Mouse (Mus musculus) lung, embryonic 16.5 days (tissue): ENCODE results near the gene Epop. TPM values are rescaled to one million over a fixed set of nuclear protein-coding genes. Genes with fewer than 3 reads are reported as not detected.

Experiments used
- ATAC-seq: fragments of 200-750 bp; cut with Nextera tagmentation; 2 replicates; pipeline ENCODE4 v1.8.0; 2017; ENCODE audit warnings: low read depth, mild to moderate bottlenecking, moderate library complexity
- H3K27ac ChIP-seq: fragments of 300-500 bp; sonication (generic); 2 replicates; pipeline ENCODE4 v1.5.1; 2014; ENCODE audit warnings: mild to moderate bottlenecking, control low read depth, low read length
- H3K27me3 ChIP-seq: fragments of 300-500 bp; sonication (generic); 2 replicates; pipeline ENCODE4 v1.6.1; 2014; ENCODE audit warnings: low read depth, low read length, mixed read lengths; ENCODE audit not compliant: control insufficient read depth, insufficient read depth
- H3K36me3 ChIP-seq: fragments of 300-500 bp; sonication (generic); 2 replicates; pipeline ENCODE4 v1.6.1; 2014; ENCODE audit warnings: low read length; ENCODE audit not compliant: control insufficient read depth, insufficient read depth
- H3K4me1 ChIP-seq: fragments of 300-500 bp; sonication (generic); replicated peaks from 2 replicates; pipeline ENCODE4 v1.6.1; 2014; ENCODE audit warnings: low read length, mixed read lengths; ENCODE audit not compliant: control insufficient read depth, insufficient read depth
- H3K4me2 ChIP-seq: fragments of 300-500 bp; sonication (generic); 2 replicates; pipeline ENCODE4 v1.6.1; 2014; ENCODE audit warnings: low read depth, low read length, control low read depth
- H3K4me3 ChIP-seq: fragments of 300-500 bp; sonication (generic); 2 replicates; pipeline ENCODE4 v1.5.1; 2014; ENCODE audit warnings: mild to moderate bottlenecking, low read length, control low read depth
- H3K9ac ChIP-seq: fragments of 300-500 bp; sonication (generic); 2 replicates; pipeline ENCODE4 v1.6.1; 2014; ENCODE audit warnings: low read length, control low read depth
- H3K9me3 ChIP-seq: fragments of 300-500 bp; sonication (generic); 2 replicates; pipeline ENCODE4 v1.6.1; 2016; ENCODE audit warnings: low read length; ENCODE audit not compliant: control insufficient read depth
- WGBS: fragments of 180-500 bp; shearing (Covaris S2); extraction: QIAGEN DNeasy Blood & Tissue Kit; methylation state at CpG from one replicate; pipeline ENCODE4 v1.1.7; 2014; 5-methylcytosine and 5-hydroxymethylcytosine counted together
- polyA plus RNA-seq: library from polyadenylated mRNA; unstranded; fragments of >200 nt; fragmentation: Nextera tagmentation; extraction: Ambion mirVana; gene quantifications from 2 replicates; pipeline ENCODE4 v1.2.1, GENCODE M21; 2015

Gene Epop
- 1.1 and 2.1 TPM in 2 replicates for polyA plus RNA-seq

- Histone ChIP-seq H3K4me2 (peak within 1 kb of the TSS; percentile 94), H3K4me3 (peak within 1 kb of the TSS; percentile 72), H3K4me1 (peaks cover 30% of the 10 kb centered on the region), H3K27ac (no peak within 1 kb of the TSS), H3K9me3 (no peaks in the 10 kb centered on the region), H3K36me3 (no peaks in the 10 kb centered on the region), H3K27me3 (peaks cover 55% of the 10 kb centered on the region), H3K9ac (peak within 1 kb of the TSS; percentile 75)
- ATAC-seq, result peak; percentile 94
- WGBS, result under 1% methylated on average over 44 of the region's 47 CpGs
Measured at GRCm38 (mm10) chr11:97629576-97629975, at the start of gene Epop. Gene Epop (minus strand): TSS chr11:97629702.

GRCm38 (mm10) chr11:97678301-97678700 is 48.8 kb upstream of the Epop start:
- no peaks in the 10 kb centered on the region for H3K27me3 ChIP-seq
- no peak overlapping the region for H3K4me2 ChIP-seq
- H3K27ac ChIP-seq, result no peak overlapping the region
- peaks cover 40% of the 10 kb centered on the region for H3K36me3 ChIP-seq
- peaks cover 26% of the 10 kb centered on the region for H3K4me1 ChIP-seq
- no peaks in the 10 kb centered on the region for H3K9me3 ChIP-seq
- ATAC-seq, result no peak
- 0 out of 2 replicates have a peak overlapping the region, but pooled peaks have one; percentile 37 for H3K9ac ChIP-seq
- H3K4me3 ChIP-seq, result no peak overlapping the region
- WGBS, result 80% methylated on average over 15 of the region's 15 CpGs

DNA sequence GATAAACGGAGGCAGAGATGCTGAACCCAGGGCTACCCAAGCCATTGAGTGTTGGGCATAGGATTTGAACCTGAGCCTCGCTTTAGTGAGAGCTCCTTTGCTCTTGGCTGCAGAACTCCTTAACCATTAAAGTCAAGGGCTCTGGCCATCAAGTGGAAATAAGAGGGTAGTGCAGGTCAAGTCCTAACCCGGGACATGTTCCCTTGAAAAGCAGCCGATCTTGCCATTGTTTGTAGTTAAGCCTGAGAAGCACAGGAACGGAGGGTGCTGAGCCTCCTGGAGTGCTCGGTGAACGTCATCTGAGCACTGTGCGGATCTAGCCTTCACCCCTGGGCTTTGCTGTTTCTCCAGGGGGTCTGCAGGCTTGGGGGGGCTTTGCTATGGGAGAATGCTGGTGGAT is 48.3 kb upstream of the Epop start:
- H3K27me3 ChIP-seq, result no peaks in the 10 kb centered on the region
- H3K27ac ChIP-seq, result no peak overlapping the region
- H3K9ac ChIP-seq, result no peak overlapping the region
- whole genome bisulfite sequencing, result 56% methylated on average over 8 of the region's 8 CpGs
- peaks cover 23% of the 10 kb centered on the region for H3K4me1 ChIP-seq
- no peaks in the 10 kb centered on the region for H3K9me3 ChIP-seq
- H3K4me3 ChIP-seq, result no peak overlapping the region
- peaks cover 43% of the 10 kb centered on the region for H3K36me3 ChIP-seq
- H3K4me2 ChIP-seq, result no peak overlapping the region
- no peak for ATAC-seq

- Histone ChIP-seq H3K27ac (no peak overlapping the region), H3K9ac (no peak overlapping the region), H3K4me3 (no peak overlapping the region), H3K9me3 (no peaks in the 10 kb centered on the region), H3K4me2 (no peak overlapping the region), H3K36me3 (peaks cover 43% of the 10 kb centered on the region), H3K27me3 (no peaks in the 10 kb centered on the region), H3K4me1 (peaks cover 23% of the 10 kb centered on the region)
- WGBS, result 59% methylated on average over 15 of the region's 15 CpGs
- ATAC-seq, result no peak
Measured at GRCm38 (mm10) chr11:97677381-97677780, 47.9 kb upstream of the Epop start.

GRCm38 (mm10) chr11:97676050-97676754 is 46.7 kb upstream of the Epop start:
- H3K27me3 ChIP-seq, result no peaks in the 10 kb centered on the region
- no peaks in the 10 kb centered on the region for H3K9me3 ChIP-seq
- no peak overlapping the region for H3K9ac ChIP-seq
- ATAC-seq, result peak; percentile 36; the same call in 1 of the 2 replicates
- H3K4me3 ChIP-seq, result no peak overlapping the region
- peak overlapping the region; percentile 44 for H3K27ac ChIP-seq
- peaks cover 39% of the 10 kb centered on the region for H3K36me3 ChIP-seq
- H3K4me2 ChIP-seq, result no peak overlapping the region
- H3K4me1 ChIP-seq, result peaks cover 13% of the 10 kb centered on the region
- 64% methylated on average over 15 of the region's 15 CpGs for WGBS

GRCm38 (mm10) chr11:97673148-97673547 is 43.6 kb upstream of the Epop start:
- Histone ChIP-seq H3K9me3 (no peaks in the 10 kb centered on the region), H3K36me3 (peaks cover 36% of the 10 kb centered on the region), H3K9ac (no peak overlapping the region), H3K4me3 (no peak overlapping the region), H3K27me3 (no peaks in the 10 kb centered on the region), H3K27ac (no peak overlapping the region), H3K4me1 (peaks cover 24% of the 10 kb centered on the region), H3K4me2 (no peak overlapping the region)
- no peak for ATAC-seq
- WGBS, result 77% methylated on average over 11 of the region's 11 CpGs

DNA sequence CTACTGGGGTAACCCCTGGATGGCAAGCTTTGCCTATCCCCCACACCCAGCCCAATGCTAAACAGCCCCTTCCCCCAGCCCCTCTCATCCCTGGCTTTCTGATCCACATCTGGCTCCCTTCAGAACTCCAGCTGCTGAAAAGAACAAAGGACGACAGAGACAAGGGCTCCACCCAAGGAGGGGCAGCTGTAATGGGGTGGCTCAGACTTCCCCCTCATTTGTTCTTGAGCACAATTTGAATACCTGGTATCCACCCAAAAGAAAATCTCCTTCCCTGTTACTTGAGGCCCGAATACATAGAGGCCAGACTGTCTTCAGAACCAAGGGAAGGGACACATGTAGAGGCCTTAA is 41.6 kb upstream of the Epop start:
- no peak overlapping the region for H3K4me3 ChIP-seq
- no peaks in the 10 kb centered on the region for H3K9me3 ChIP-seq
- WGBS, result 53% methylated on average over 2 of the region's 2 CpGs
- peaks cover 23% of the 10 kb centered on the region for H3K4me1 ChIP-seq
- ATAC-seq, result no peak
- H3K27ac ChIP-seq, result no peak overlapping the region
- no peak overlapping the region for H3K4me2 ChIP-seq
- no peak overlapping the region for H3K9ac ChIP-seq
- H3K27me3 ChIP-seq, result no peaks in the 10 kb centered on the region
- H3K36me3 ChIP-seq, result peaks cover 49% of the 10 kb centered on the region

DNA sequence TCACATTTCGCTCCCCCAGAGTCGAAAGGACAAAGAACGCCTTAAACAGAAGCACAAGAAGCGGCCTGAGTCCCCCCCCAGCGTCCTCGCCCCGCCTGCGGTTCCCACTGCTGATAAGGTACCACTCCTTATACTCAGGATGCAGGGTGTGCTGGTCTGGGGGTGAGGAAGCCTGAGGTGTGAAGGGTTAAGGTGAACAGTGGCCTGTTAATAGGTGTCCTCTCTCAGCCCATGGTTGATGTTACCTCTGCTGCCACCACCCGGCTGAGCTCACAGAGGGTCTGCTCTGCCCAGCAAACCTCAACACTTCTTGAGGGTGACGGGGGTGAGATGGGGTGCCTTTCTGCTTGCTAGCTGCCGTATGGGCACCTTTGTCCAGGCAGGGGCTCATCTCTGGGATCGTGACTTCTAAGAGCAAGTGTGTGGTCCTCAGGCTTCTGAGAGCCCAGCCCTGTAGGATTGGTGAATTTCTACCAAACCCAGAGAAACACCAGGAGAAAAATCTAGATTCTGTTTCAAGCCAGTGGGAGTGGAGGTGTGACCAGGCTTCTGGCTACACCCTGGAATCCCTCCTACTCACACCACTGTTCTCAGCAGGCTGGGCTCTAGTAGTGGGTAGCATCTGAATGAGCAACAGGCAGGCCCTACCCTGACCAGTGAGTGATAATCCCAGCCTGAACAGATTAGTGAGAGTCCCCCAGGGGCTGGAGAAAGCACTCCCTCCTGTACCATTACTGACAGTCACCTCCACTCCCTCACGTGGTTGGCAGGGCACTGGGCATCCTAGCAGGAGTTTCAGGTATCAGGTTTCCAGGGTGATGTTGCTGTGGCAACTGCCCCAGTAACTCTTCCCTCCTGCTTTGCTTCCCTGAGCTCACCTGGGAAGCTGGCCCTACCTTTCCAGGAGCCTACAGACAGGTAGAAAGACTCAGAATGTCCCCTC is 41.0 kb upstream of the Epop start:
- Histone ChIP-seq H3K4me2 (no peak overlapping the region), H3K4me3 (no peak overlapping the region)
- WGBS, result 50% methylated on average over 13 of the region's 13 CpGs

DNA sequence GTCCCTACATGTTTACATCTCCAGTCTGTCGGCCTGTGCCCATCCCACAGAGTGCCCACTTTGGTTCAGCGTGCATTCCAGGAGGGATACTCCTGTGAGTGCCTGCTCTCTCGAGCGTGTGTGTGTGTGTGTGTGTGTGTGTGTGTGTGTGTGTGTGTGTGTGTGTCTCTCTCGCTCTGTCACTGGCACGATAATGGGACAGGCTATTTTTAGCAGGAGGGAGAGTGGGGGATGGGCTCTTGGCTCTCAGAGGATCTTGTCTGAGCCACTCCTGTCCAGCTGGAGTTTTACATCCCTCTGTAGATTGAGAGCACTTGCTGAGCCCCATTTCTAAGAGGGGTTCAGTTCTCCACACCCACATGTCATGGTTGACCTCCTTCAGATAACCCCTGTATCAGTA is 40.3 kb upstream of the Epop start:
- Histone ChIP-seq H3K27ac (peak overlapping the region; percentile 56), H3K9me3 (no peaks in the 10 kb centered on the region), H3K4me1 (peaks cover 24% of the 10 kb centered on the region), H3K9ac (no peak overlapping the region; the same call in 1 of the 2 replicates), H3K27me3 (no peaks in the 10 kb centered on the region), H3K36me3 (peaks cover 51% of the 10 kb centered on the region), H3K4me3 (no peak overlapping the region), H3K4me2 (0 out of 2 replicates have a peak overlapping the region, but pooled peaks have one; percentile 19)
- peak; percentile 72 for ATAC-seq
- WGBS, result 12% methylated on average over 6 of the region's 6 CpGs

More for the DNA sequence above, 41.0 kb upstream of the Epop start:
- H3K9me3 ChIP-seq, result no peaks in the 10 kb centered on the region
- H3K36me3 ChIP-seq, result peaks cover 56% of the 10 kb centered on the region
- ATAC-seq, result peak; percentile 13; the same call in 1 of the 2 replicates
- peak overlapping the region; percentile 34; the same call in 1 of the 2 replicates for H3K9ac ChIP-seq
- no peaks in the 10 kb centered on the region for H3K27me3 ChIP-seq
- peak overlapping the region; percentile 29 for H3K27ac ChIP-seq
- peaks cover 19% of the 10 kb centered on the region for H3K4me1 ChIP-seq
